Mouse (Mus musculus): ENCODE measurements around the gene Clic4. TPM values are rescaled to one million over a fixed set of nuclear protein-coding genes. Genes with fewer than 3 reads are reported as not detected.

Gene Clic4
- polyA plus RNA-seq, 1 experiment from 2014 or later, result 146 TPM

- Histone ChIP-seq H3K36me3 (peaks cover 30% of the 10 kb centered on the region), H3K4me2 (replicated peaks) (no peak overlapping the region), H3K27me3 (no peaks in the 10 kb centered on the region), H3K9ac (no peak overlapping the region), H3K27ac (peak overlapping the region; percentile 44; the same call in 1 of the 2 replicates), H3K9me3 (no peaks in the 10 kb centered on the region), H3K4me3 (no peak overlapping the region), H3K4me1 (peaks cover 41% of the 10 kb centered on the region)
- WGBS, result 72% methylated on average over 5 of the region's 5 CpGs
- no peak; the same call in 1 of the 2 replicates for ATAC-seq (ENCODE audit: low FRiP score, low read depth)
Measured at GRCm38 (mm10) chr4:135241106-135241505, 31.5 kb downstream of the Clic4 start.

GRCm38 (mm10) chr4:135240329-135240728 is 32.3 kb downstream of the Clic4 start:
- H3K4me1 ChIP-seq, result peaks cover 38% of the 10 kb centered on the region
- H3K36me3 ChIP-seq, result peaks cover 30% of the 10 kb centered on the region
- no peak overlapping the region for H3K27ac ChIP-seq
- WGBS, result 79% methylated on average over 3 of the region's 3 CpGs
- no peaks in the 10 kb centered on the region for H3K27me3 ChIP-seq
- no peak for ATAC-seq (ENCODE audit: low FRiP score, low read depth)
- no peaks in the 10 kb centered on the region for H3K9me3 ChIP-seq
- H3K9ac ChIP-seq, result no peak overlapping the region
- H3K4me2 ChIP-seq (replicated peaks), result no peak overlapping the region
- no peak overlapping the region for H3K4me3 ChIP-seq

DNA sequence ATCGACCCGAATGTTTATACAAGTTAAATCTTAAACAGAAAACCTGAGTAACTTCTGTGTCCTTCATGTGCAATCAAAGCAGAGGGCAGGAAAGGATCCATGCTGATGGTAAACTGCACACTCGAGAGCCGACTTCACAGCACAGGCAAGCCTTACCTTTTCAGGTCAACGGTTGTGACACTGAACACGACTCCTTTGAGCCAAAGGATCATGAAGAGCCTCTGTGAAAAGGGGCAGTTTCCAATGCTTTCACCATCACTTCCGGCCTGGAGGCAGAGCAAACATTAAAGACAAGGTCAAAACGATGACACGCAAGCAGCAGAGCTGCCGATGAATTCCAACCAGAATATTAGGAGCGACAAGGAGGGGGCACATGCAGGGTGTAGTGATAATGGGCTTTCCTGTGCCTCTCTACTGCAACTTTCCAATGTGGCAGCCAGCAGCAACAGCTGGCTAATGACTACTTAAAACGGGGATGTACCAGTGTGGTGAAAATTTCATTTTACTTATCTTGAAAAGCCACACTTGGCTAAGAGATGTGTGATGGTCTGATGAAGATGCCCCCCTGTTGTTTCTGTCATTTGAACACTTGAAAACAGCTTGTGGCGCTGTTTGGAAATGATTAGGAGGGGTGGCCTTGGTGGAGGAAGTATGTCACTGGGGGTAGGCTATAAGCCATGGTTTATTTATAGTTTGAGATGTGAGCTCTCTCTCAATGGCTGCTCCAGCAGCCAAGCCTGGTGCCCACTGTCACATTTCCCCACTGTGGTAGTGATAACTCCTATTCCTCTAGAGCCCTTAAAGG is 33.7 kb downstream of the Clic4 start:
- Histone ChIP-seq H3K9ac (no peak overlapping the region), H3K36me3 (peaks cover 34% of the 10 kb centered on the region), H3K27ac (no peak overlapping the region), H3K4me2 (replicated peaks) (no peak overlapping the region), H3K4me3 (no peak overlapping the region), H3K9me3 (no peaks in the 10 kb centered on the region), H3K27me3 (no peaks in the 10 kb centered on the region), H3K4me1 (peaks cover 34% of the 10 kb centered on the region)
- 85% methylated on average over 13 of the region's 13 CpGs for WGBS
- ATAC-seq (ENCODE audit: low FRiP score, low read depth), result no peak

DNA sequence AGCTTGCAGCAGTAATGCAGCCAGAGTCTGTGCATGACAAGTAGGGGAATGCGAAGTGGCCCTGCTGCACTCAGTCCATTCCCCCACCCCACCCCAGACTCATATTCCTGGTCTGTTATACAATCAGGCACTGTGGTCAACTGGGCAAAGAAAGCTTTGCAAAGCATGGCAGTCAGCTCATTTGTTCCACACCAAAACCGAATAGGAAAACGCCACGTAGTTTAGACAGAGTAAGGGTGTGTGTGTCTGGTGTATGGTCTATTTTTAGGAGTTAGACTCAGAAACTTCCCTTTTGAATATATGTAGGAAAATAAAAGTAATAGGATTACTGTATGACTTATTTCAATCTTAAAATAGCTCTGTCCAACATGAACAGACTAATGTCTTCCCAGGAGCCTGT is 36.0 kb downstream of the Clic4 start:
- Histone ChIP-seq H3K27ac (no peak overlapping the region), H3K9ac (no peak overlapping the region; the same call in 1 of the 2 replicates), H3K4me3 (no peak overlapping the region), H3K27me3 (no peaks in the 10 kb centered on the region), H3K4me2 (replicated peaks) (no peak overlapping the region), H3K36me3 (peaks cover 34% of the 10 kb centered on the region), H3K9me3 (no peaks in the 10 kb centered on the region), H3K4me1 (peaks cover 30% of the 10 kb centered on the region)
- no peak for ATAC-seq (ENCODE audit: low FRiP score, low read depth)
- 85% methylated on average over 4 of the region's 4 CpGs for WGBS

DNA sequence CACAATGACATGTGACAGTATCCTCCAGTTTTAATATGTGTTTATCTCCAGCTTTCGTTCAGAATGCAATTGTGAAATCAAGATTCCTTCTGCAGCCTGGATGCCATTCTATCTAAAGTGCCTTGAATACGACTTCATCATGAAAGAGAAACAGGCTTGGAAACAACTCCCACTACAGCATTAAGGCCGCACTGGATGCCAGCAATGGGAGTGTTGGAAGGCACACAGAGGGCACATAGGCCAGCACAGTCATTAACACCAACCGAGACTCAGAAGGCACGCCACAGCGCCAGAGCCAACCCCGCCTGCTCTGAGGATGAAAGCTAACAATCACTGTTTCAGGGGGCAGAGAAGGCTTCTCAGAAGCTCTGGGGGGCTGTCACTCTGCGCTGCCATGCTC is 37.1 kb downstream of the Clic4 start:
- Histone ChIP-seq H3K27ac (no peak overlapping the region), H3K36me3 (peaks cover 34% of the 10 kb centered on the region)
- 74% methylated on average over 8 of the region's 8 CpGs for WGBS

DNA sequence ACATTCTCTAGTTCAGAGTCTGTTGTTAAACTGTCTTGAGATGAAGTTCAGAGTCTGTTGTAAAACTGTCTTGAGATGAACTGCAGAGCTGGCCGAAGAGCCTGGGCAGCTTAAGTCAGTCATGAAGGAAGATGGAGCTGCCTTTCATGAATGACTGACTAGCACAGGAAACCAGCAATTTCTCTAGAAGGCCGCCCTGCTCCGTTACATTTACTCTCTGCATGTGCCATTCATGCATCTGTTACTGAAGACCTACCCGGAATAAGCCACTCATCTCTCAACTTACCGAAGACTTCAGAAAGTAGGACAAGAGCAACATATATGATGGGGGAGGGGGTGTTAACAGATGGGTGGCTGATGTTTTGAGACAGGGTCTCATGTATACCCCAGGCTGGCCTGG is 40.1 kb downstream of the Clic4 start:
- H3K9ac ChIP-seq, result no peak overlapping the region
- H3K27ac ChIP-seq, result no peak overlapping the region; the same call in 1 of the 2 replicates
- H3K4me2 ChIP-seq (replicated peaks), result no peak overlapping the region
- ATAC-seq (ENCODE audit: low FRiP score, low read depth), result no peak
- H3K27me3 ChIP-seq, result no peaks in the 10 kb centered on the region
- no peaks in the 10 kb centered on the region for H3K9me3 ChIP-seq
- H3K36me3 ChIP-seq, result peaks cover 15% of the 10 kb centered on the region
- no peak overlapping the region for H3K4me3 ChIP-seq
- peaks cover 22% of the 10 kb centered on the region for H3K4me1 ChIP-seq
- 41% methylated on average over 5 of the region's 5 CpGs for WGBS

More for the DNA sequence above, 37.1 kb downstream of the Clic4 start:
- Histone ChIP-seq H3K4me1 (peaks cover 26% of the 10 kb centered on the region), H3K4me2 (replicated peaks) (no peak overlapping the region), H3K27me3 (no peaks in the 10 kb centered on the region), H3K9ac (no peak overlapping the region), H3K9me3 (no peaks in the 10 kb centered on the region), H3K4me3 (no peak overlapping the region)
- ATAC-seq (ENCODE audit: low FRiP score, low read depth), result no peak

DNA sequence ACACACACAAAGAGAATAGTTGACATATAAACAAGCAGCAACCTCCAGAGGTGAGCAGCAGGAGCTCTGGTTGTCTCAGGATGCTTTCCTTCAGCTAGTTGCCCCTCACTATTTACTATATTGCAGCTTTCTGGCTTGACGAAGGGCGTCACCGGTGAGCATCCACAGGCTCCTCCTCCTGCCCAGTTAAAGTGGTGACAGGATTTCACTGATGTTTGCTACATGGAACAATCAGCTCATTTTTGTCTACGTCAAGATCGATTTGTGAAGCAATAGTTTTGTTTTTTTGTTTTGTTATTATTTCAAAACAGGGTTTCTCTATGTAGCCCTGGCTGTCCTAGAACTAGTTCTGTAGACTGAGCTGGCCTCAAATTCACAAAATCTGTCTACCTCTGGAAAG is 41.1 kb downstream of the Clic4 start:
- WGBS, result 71% methylated on average over 5 of the region's 5 CpGs
- no peak overlapping the region for H3K27ac ChIP-seq

GRCm38 (mm10) chr4:135231136-135231535 is 41.5 kb downstream of the Clic4 start:
- WGBS, result 61% methylated on average over 3 of the region's 3 CpGs
- no peaks in the 10 kb centered on the region for H3K9me3 ChIP-seq
- ATAC-seq (ENCODE audit: low FRiP score, low read depth), result no peak
- no peak overlapping the region for H3K27ac ChIP-seq
- H3K4me1 ChIP-seq, result peaks cover 19% of the 10 kb centered on the region
- H3K9ac ChIP-seq, result no peak overlapping the region
- no peak overlapping the region for H3K4me2 ChIP-seq (replicated peaks)
- H3K4me3 ChIP-seq, result no peak overlapping the region
- H3K36me3 ChIP-seq, result peaks cover 7% of the 10 kb centered on the region
- H3K27me3 ChIP-seq, result no peaks in the 10 kb centered on the region

More for the DNA sequence above, 41.1 kb downstream of the Clic4 start:
- Histone ChIP-seq H3K27me3 (no peaks in the 10 kb centered on the region), H3K9me3 (no peaks in the 10 kb centered on the region), H3K4me3 (no peak overlapping the region), H3K36me3 (0 out of 2 replicates have a peak, but pooled peaks cover 6% of the 10 kb centered on the region), H3K9ac (no peak overlapping the region), H3K4me2 (replicated peaks) (no peak overlapping the region), H3K4me1 (peaks cover 19% of the 10 kb centered on the region)
- ATAC-seq (ENCODE audit: low FRiP score, low read depth), result no peak

DNA sequence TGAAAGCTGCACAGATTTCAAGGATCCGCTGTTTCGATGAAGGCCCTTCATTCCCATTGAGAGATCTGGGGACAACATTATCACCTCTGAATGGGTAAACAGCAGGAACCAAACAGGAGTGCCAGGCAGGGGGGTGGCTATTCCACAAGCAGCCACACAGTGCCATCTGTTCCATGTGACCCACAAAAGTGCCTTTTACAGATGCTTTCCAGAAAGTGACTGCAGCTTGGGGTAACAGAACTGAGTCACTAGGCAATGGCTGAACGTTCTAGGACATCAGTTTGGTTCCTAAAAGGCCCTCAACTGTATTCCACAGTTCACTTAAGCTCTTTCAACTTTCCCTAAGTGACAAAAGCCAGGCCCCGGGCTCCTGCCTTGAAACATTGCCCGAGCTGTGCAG is 42.0 kb downstream of the Clic4 start:
- Histone ChIP-seq H3K4me2 (replicated peaks) (no peak overlapping the region), H3K27me3 (no peaks in the 10 kb centered on the region), H3K4me3 (no peak overlapping the region), H3K36me3 (peaks cover 12% of the 10 kb centered on the region), H3K27ac (no peak overlapping the region), H3K9ac (no peak overlapping the region), H3K9me3 (no peaks in the 10 kb centered on the region), H3K4me1 (peaks cover 17% of the 10 kb centered on the region)
- no peak for ATAC-seq (ENCODE audit: low FRiP score, low read depth)
- WGBS, result 62% methylated on average over 5 of the region's 5 CpGs

GRCm38 (mm10) chr4:135229871-135230270 is 42.7 kb downstream of the Clic4 start:
- Histone ChIP-seq H3K4me1 (peaks cover 14% of the 10 kb centered on the region; the same call in 1 of the 2 replicates), H3K4me3 (no peak overlapping the region), H3K27me3 (no peaks in the 10 kb centered on the region), H3K4me2 (replicated peaks) (no peak overlapping the region), H3K9ac (no peak overlapping the region), H3K36me3 (peaks cover 15% of the 10 kb centered on the region), H3K27ac (no peak overlapping the region), H3K9me3 (no peaks in the 10 kb centered on the region)
- WGBS, result 58% methylated on average over 4 of the region's 4 CpGs
- no peak for ATAC-seq (ENCODE audit: low FRiP score, low read depth)

- H3K9me3 ChIP-seq, result no peaks in the 10 kb centered on the region
- no peak for ATAC-seq (ENCODE audit: low FRiP score, low read depth)
- H3K36me3 ChIP-seq, result peaks cover 27% of the 10 kb centered on the region
Measured at GRCm38 (mm10) chr4:135228136-135228535, 44.5 kb downstream of the Clic4 start.

GRCm38 (mm10) chr4:135226008-135226667 is 46.5 kb downstream of the Clic4 start:
- H3K36me3 ChIP-seq, result peaks cover 39% of the 10 kb centered on the region
- no peak for ATAC-seq (ENCODE audit: low FRiP score, low read depth)

More at GRCm38 (mm10) chr4:135228136-135228535, 44.5 kb downstream of the Clic4 start:
- 81% methylated on average over 3 of the region's 3 CpGs for WGBS
- Histone ChIP-seq H3K4me3 (no peak overlapping the region), H3K27ac (no peak overlapping the region), H3K27me3 (no peaks in the 10 kb centered on the region), H3K4me2 (replicated peaks) (no peak overlapping the region), H3K9ac (no peak overlapping the region), H3K4me1 (peaks cover 15% of the 10 kb centered on the region; the same call in 1 of the 2 replicates)

More at GRCm38 (mm10) chr4:135226008-135226667, 46.5 kb downstream of the Clic4 start:
- H3K4me3 ChIP-seq, result no peak overlapping the region
- no peak overlapping the region for H3K9ac ChIP-seq
- H3K9me3 ChIP-seq, result no peaks in the 10 kb centered on the region
- peaks cover 34% of the 10 kb centered on the region for H3K4me1 ChIP-seq
- H3K4me2 ChIP-seq (replicated peaks), result no peak overlapping the region
- WGBS, result 93% methylated on average over 12 of the region's 12 CpGs
- H3K27me3 ChIP-seq, result no peaks in the 10 kb centered on the region
- peak overlapping the region; percentile 28; the same call in 1 of the 2 replicates for H3K27ac ChIP-seq

Measured in limb, embryonic 13.5 days (tissue).